Mouse (Mus musculus) kidney, embryonic 14.5 days (tissue): Measurements from ENCODE around the gene Camta1. TPM values are rescaled to one million over a fixed set of nuclear protein-coding genes. Genes with fewer than 3 reads are reported as not detected.

ENCODE experiments used
- ATAC-seq: fragments of 200-750 bp; cut with Nextera tagmentation; 2 replicates; pipeline ENCODE4 v1.8.0; 2017; ENCODE audit warnings: moderate number of reproducible peaks, mild to moderate bottlenecking, moderate TSS enrichment, moderate library complexity; ENCODE audit not compliant: low FRiP score, low TSS enrichment
- H3K27ac ChIP-seq: fragments of 300-500 bp; sonication (generic); 2 replicates; pipeline ENCODE4 v1.5.1; 2014; ENCODE audit warnings: low read depth, mild to moderate bottlenecking, low read length, moderate library complexity, mixed read lengths
- H3K27me3 ChIP-seq: fragments of 300-500 bp; sonication (generic); 2 replicates; pipeline ENCODE4 v1.6.1; 2014; ENCODE audit warnings: mild to moderate bottlenecking, low read length; ENCODE audit not compliant: control insufficient read depth, insufficient read depth
- H3K36me3 ChIP-seq: fragments of 300-500 bp; sonication (generic); 2 replicates; pipeline ENCODE4 v1.6.1; 2014; ENCODE audit warnings: low read length, mixed read lengths; ENCODE audit not compliant: control insufficient read depth, insufficient read depth
- H3K4me1 ChIP-seq: fragments of 300-500 bp; sonication (generic); 2 replicates; pipeline ENCODE4 v1.6.1; 2014; ENCODE audit warnings: low read length, mixed read lengths; ENCODE audit not compliant: control insufficient read depth, insufficient read depth
- H3K4me2 ChIP-seq: fragments of 300-500 bp; sonication (generic); replicated peaks from 2 replicates; pipeline ENCODE4 v1.6.1; 2014; ENCODE audit warnings: low read depth, mild to moderate bottlenecking, low read length
- H3K4me3 ChIP-seq: fragments of 300-500 bp; sonication (generic); 2 replicates; pipeline ENCODE4 v1.5.1; 2014; ENCODE audit warnings: mild to moderate bottlenecking, low read length
- H3K9ac ChIP-seq: fragments of 300-500 bp; sonication (generic); 2 replicates; pipeline ENCODE4 v1.6.1; 2014; ENCODE audit warnings: low read depth, mild to moderate bottlenecking, low read length, moderate library complexity
- H3K9me3 ChIP-seq: fragments of 300-500 bp; sonication (generic); 2 replicates; pipeline ENCODE4 v1.6.1; 2016; ENCODE audit warnings: low read length; ENCODE audit not compliant: control insufficient read depth
- WGBS: fragments of 180-500 bp; shearing (Covaris S2); extraction: QIAGEN DNeasy Blood & Tissue Kit; methylation state at CpG from one replicate; pipeline ENCODE4 v1.1.7; 2014; 5-methylcytosine and 5-hydroxymethylcytosine counted together
- polyA plus RNA-seq: library from polyadenylated mRNA; unstranded; fragments of >200 nt; fragmentation: Nextera tagmentation; extraction: Ambion mirVana; gene quantifications from 2 replicates; pipeline ENCODE4 v1.2.1, GENCODE M21; 2014

Gene Camta1
- polyA plus RNA-seq, 1 experiment from 2014 or later: 107 TPM

- no peak overlapping the region for H3K4me2 ChIP-seq
- WGBS: 57% methylated on average over 13 of the region's 13 CpGs
- H3K36me3 ChIP-seq: no peaks in the 10 kb centered on the region
- H3K9me3 ChIP-seq: no peaks in the 10 kb centered on the region
- no peak for ATAC-seq
- H3K4me3 ChIP-seq: no peak overlapping the region
- peaks cover 3% of the 10 kb centered on the region; the same call in 1 of the 2 replicates for H3K27me3 ChIP-seq
- H3K27ac ChIP-seq: no peak overlapping the region
- H3K9ac ChIP-seq: no peak overlapping the region
- H3K4me1 ChIP-seq: peaks cover 14% of the 10 kb centered on the region
Observed at GRCm38 (mm10) chr4:151672452-151672851, 189.2 kb downstream of the Camta1 start.

GRCm38 (mm10) chr4:151666411-151666901 is 195.2 kb downstream of the Camta1 start:
- WGBS: 52% methylated on average over 12 of the region's 12 CpGs

GRCm38 (mm10) chr4:151661486-151661885 is 200.2 kb downstream of the Camta1 start:
- Histone ChIP-seq H3K4me2 (no peak overlapping the region), H3K4me1 (peaks cover 9% of the 10 kb centered on the region), H3K27me3 (no peaks in the 10 kb centered on the region), H3K4me3 (no peak overlapping the region), H3K27ac (no peak overlapping the region), H3K9ac (no peak overlapping the region), H3K9me3 (no peaks in the 10 kb centered on the region), H3K36me3 (no peaks in the 10 kb centered on the region)
- 43% methylated on average over 9 of the region's 9 CpGs for WGBS
- no peak for ATAC-seq

More at GRCm38 (mm10) chr4:151666411-151666901, 195.2 kb downstream of the Camta1 start:
- Histone ChIP-seq H3K4me3 (no peak overlapping the region), H3K27ac (no peak overlapping the region), H3K36me3 (no peaks in the 10 kb centered on the region), H3K4me2 (no peak overlapping the region), H3K9me3 (no peaks in the 10 kb centered on the region), H3K27me3 (peaks cover 3% of the 10 kb centered on the region; the same call in 1 of the 2 replicates), H3K9ac (no peak overlapping the region), H3K4me1 (peaks cover 11% of the 10 kb centered on the region)
- peak; percentile 41; the same call in 1 of the 2 replicates for ATAC-seq

- H3K9me3 ChIP-seq: no peaks in the 10 kb centered on the region
- H3K27me3 ChIP-seq: no peaks in the 10 kb centered on the region
- H3K4me1 ChIP-seq: peaks cover 14% of the 10 kb centered on the region; the same call in 1 of the 2 replicates
- no peaks in the 10 kb centered on the region for H3K36me3 ChIP-seq
- H3K27ac ChIP-seq: no peak overlapping the region
- H3K4me3 ChIP-seq: no peak overlapping the region
- H3K4me2 ChIP-seq: no peak overlapping the region
- ATAC-seq: no peak
- H3K9ac ChIP-seq: no peak overlapping the region
- WGBS: 36% methylated on average over 10 of the region's 10 CpGs
Observed at GRCm38 (mm10) chr4:151656427-151656826, 205.2 kb downstream of the Camta1 start.

GRCm38 (mm10) chr4:151655637-151656385 is 205.9 kb downstream of the Camta1 start:
- Histone ChIP-seq H3K36me3 (no peaks in the 10 kb centered on the region), H3K27ac (no peak overlapping the region), H3K9ac (no peak overlapping the region), H3K4me2 (no peak overlapping the region), H3K4me3 (no peak overlapping the region), H3K4me1 (peaks cover 12% of the 10 kb centered on the region; the same call in 1 of the 2 replicates), H3K9me3 (no peaks in the 10 kb centered on the region), H3K27me3 (no peaks in the 10 kb centered on the region)
- peak; percentile 70 for ATAC-seq
- WGBS: 17% methylated on average over 16 of the region's 16 CpGs

- H3K4me2 ChIP-seq: no peak overlapping the region
- WGBS: 68% methylated on average over 4 of the region's 4 CpGs
- H3K36me3 ChIP-seq: no peaks in the 10 kb centered on the region
- no peaks in the 10 kb centered on the region for H3K9me3 ChIP-seq
- H3K4me1 ChIP-seq: peaks cover 12% of the 10 kb centered on the region; the same call in 1 of the 2 replicates
- no peak overlapping the region for H3K9ac ChIP-seq
- no peak for ATAC-seq
- H3K27ac ChIP-seq: no peak overlapping the region
- H3K4me3 ChIP-seq: no peak overlapping the region
- H3K27me3 ChIP-seq: no peaks in the 10 kb centered on the region
Observed at GRCm38 (mm10) chr4:151655227-151655626, 206.4 kb downstream of the Camta1 start.

- H3K4me3 ChIP-seq: no peak overlapping the region
- H3K27ac ChIP-seq: no peak overlapping the region
- 86% methylated on average over 2 of the region's 2 CpGs for WGBS
- peaks cover 17% of the 10 kb centered on the region for H3K4me1 ChIP-seq
- H3K27me3 ChIP-seq: no peaks in the 10 kb centered on the region
- no peak overlapping the region for H3K9ac ChIP-seq
- no peak overlapping the region for H3K4me2 ChIP-seq
- no peak for ATAC-seq
- no peaks in the 10 kb centered on the region for H3K36me3 ChIP-seq
- no peaks in the 10 kb centered on the region for H3K9me3 ChIP-seq
Observed at GRCm38 (mm10) chr4:151642418-151642817, 219.3 kb downstream of the Camta1 start.

- no peak overlapping the region for H3K9ac ChIP-seq
- no peak overlapping the region for H3K27ac ChIP-seq
- H3K4me3 ChIP-seq: no peak overlapping the region
- 76% methylated on average over 8 of the region's 8 CpGs for WGBS
- H3K4me2 ChIP-seq: no peak overlapping the region
- no peaks in the 10 kb centered on the region for H3K27me3 ChIP-seq
- no peak for ATAC-seq
- H3K36me3 ChIP-seq: no peaks in the 10 kb centered on the region
- H3K4me1 ChIP-seq: peaks cover 19% of the 10 kb centered on the region
- no peaks in the 10 kb centered on the region for H3K9me3 ChIP-seq
Observed at GRCm38 (mm10) chr4:151640971-151641370, 220.7 kb downstream of the Camta1 start.

- Histone ChIP-seq H3K4me1 (peaks cover 23% of the 10 kb centered on the region), H3K4me3 (no peak overlapping the region), H3K27ac (no peak overlapping the region), H3K27me3 (no peaks in the 10 kb centered on the region), H3K36me3 (no peaks in the 10 kb centered on the region), H3K9ac (no peak overlapping the region), H3K9me3 (no peaks in the 10 kb centered on the region), H3K4me2 (no peak overlapping the region)
- ATAC-seq: no peak; the same call in 1 of the 2 replicates
- 14% methylated on average over 9 of the region's 9 CpGs for WGBS
Observed at GRCm38 (mm10) chr4:151638941-151639340, 222.7 kb downstream of the Camta1 start.
